Mouse (Mus musculus): ENCODE measurements around the gene Dmbx1. TPM values are rescaled to one million over a fixed set of nuclear protein-coding genes. Genes with fewer than 3 reads are reported as not detected.

Dmbx1 gene
- total and polyA plus RNA-seq, 3 experiments: not detected

DNA sequence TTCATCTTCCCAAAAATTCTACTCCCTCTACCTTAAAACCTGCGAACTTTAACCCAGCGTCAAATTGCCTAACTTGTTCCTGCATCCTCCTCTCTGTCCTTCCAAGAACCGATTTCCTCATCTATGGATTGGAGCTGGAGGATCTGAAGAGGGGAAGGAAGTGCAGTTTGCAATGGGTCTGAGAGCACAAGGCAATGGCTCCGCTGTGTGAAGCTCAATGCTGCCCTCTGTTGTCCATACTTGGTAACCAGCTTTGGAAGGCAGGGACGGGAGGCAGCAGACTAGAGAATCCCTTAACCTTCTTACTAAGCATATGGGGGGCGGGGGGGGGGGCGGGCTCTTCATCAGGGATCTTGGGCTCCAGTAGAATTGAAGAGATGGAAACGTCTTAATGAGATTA is 41.0 kb upstream of the Dmbx1 start:
- H3K79me2 ChIP-seq (replicated peaks; ENCODE audit: control insufficient read depth, insufficient read depth, low read length): no peaks in the 10 kb centered on the region
- DNase-seq: peak; percentile 41 to 53
- no peaks in the 10 kb centered on the region for H3K36me3 ChIP-seq (ENCODE audit: control insufficient read depth, insufficient read depth, low read length)
- peaks cover 3% of the 10 kb centered on the region; the same call in 1 of the 2 replicates for H3K27me3 ChIP-seq (ENCODE audit: control insufficient read depth, insufficient read depth, low read length)
- no peak overlapping the region for H3K9ac ChIP-seq (ENCODE audit: low read depth, low read length)
- no peak overlapping the region for H3K27ac ChIP-seq
- TF ChIP-seq CTCF (IDR thresholded peaks at IDR 0.05) (peak; percentile 79), POLR2A (IDR thresholded peaks at IDR 0.05; ENCODE audit: insufficient read depth, low read depth, low read length) (no peak), EP300 (IDR thresholded peaks at IDR 0.05; ENCODE audit: insufficient read depth, low read depth, low read length) (0 out of 2 replicates have a peak, but pooled peaks have one; percentile 57)
- no peaks in the 10 kb centered on the region for H3K4me1 ChIP-seq (ENCODE audit: control insufficient read depth, insufficient read depth, low read length)
- no peak overlapping the region for H3K4me3 ChIP-seq
- WGBS: 0% methylated on average over 8 of the region's 8 CpGs
- intact Hi-C loops (cut with DNase I): loop anchor here (1.0 to 2.0 kb wide), 2 partner anchors 77 to 250 kb away; no protein-coding TSS in a partner anchor

DNA sequence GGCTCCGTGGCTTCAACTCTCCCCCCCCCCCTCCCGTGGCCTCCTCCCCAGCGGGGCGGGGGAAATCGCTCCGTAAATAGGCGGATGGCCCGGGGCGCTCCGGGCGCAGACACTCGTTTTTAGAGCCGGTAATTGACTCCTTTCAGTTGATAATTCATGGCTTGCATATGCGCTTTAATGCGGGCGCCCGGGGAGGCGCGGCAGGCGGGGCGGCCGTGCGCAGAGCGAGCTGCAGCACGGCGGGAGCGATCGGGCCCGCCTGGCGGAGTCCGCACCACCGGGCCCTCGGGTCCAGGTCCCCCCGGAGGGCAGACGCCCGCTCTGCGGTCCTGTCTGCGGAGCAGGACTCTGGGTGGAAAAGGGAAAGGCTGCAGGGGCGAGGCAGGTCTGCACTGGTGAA is 39.7 kb upstream of the Dmbx1 start:
- Histone ChIP-seq H3K27me3 (ENCODE audit: control insufficient read depth, insufficient read depth, low read length) (peaks cover 3% of the 10 kb centered on the region; the same call in 1 of the 2 replicates), H3K4me1 (ENCODE audit: control insufficient read depth, insufficient read depth, low read length) (no peaks in the 10 kb centered on the region), H3K4me3 (no peak overlapping the region; the same call in 1 of the 2 replicates)

DNA sequence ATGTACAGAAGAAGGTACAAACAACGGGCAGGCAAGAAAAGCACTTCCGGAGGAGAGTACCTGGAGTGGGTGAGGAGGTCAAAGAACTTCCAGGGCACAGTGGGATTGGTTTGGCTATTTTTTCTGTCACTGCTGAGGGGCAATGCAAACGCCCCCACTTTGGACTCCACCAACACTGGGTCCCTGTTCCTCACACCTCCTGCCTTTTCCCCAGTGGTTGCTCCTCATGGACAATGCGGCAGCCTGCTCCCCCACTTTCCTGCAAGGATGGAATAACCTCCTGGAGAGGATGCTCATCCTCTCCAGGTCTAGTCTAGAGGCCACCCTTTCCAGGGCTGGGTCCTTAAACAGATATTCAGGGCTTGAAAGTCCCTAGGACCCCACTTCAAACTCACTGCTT is 39.2 kb upstream of the Dmbx1 start:
- H3K27me3 ChIP-seq (ENCODE audit: control insufficient read depth, insufficient read depth, low read length): peaks cover 3% of the 10 kb centered on the region; the same call in 1 of the 2 replicates
- H3K27ac ChIP-seq: no peak overlapping the region
- H3K36me3 ChIP-seq (ENCODE audit: control insufficient read depth, insufficient read depth, low read length): no peaks in the 10 kb centered on the region
- H3K4me1 ChIP-seq (ENCODE audit: control insufficient read depth, insufficient read depth, low read length): no peaks in the 10 kb centered on the region
- H3K79me2 ChIP-seq (replicated peaks; ENCODE audit: control insufficient read depth, insufficient read depth, low read length): no peaks in the 10 kb centered on the region
- H3K9ac ChIP-seq (ENCODE audit: low read depth, low read length): no peak overlapping the region
- intact Hi-C loops (cut with DNase I): no loop called here
- no peak overlapping the region for H3K4me3 ChIP-seq
- TF ChIP-seq CTCF (IDR thresholded peaks at IDR 0.05) (no peak), EP300 (IDR thresholded peaks at IDR 0.05; ENCODE audit: insufficient read depth, low read depth, low read length) (no peak), POLR2A (IDR thresholded peaks at IDR 0.05; ENCODE audit: insufficient read depth, low read depth, low read length) (no peak)
- no peak for DNase-seq
- WGBS: 43% methylated on average over 4 of the region's 4 CpGs

More for the DNA sequence above, 39.7 kb upstream of the Dmbx1 start:
- H3K36me3 ChIP-seq (ENCODE audit: control insufficient read depth, insufficient read depth, low read length): no peaks in the 10 kb centered on the region
- TF ChIP-seq POLR2A (IDR thresholded peaks at IDR 0.05; ENCODE audit: insufficient read depth, low read depth, low read length) (no peak), CTCF (IDR thresholded peaks at IDR 0.05) (no peak), EP300 (IDR thresholded peaks at IDR 0.05; ENCODE audit: insufficient read depth, low read depth, low read length) (no peak)
- intact Hi-C loops (cut with DNase I): no loop called here
- no peak overlapping the region for H3K9ac ChIP-seq (ENCODE audit: low read depth, low read length)
- WGBS: 2% methylated on average over 37 of the region's 39 CpGs
- no peak overlapping the region for H3K27ac ChIP-seq
- no peaks in the 10 kb centered on the region for H3K79me2 ChIP-seq (replicated peaks; ENCODE audit: control insufficient read depth, insufficient read depth, low read length)
- no peak for DNase-seq

DNA sequence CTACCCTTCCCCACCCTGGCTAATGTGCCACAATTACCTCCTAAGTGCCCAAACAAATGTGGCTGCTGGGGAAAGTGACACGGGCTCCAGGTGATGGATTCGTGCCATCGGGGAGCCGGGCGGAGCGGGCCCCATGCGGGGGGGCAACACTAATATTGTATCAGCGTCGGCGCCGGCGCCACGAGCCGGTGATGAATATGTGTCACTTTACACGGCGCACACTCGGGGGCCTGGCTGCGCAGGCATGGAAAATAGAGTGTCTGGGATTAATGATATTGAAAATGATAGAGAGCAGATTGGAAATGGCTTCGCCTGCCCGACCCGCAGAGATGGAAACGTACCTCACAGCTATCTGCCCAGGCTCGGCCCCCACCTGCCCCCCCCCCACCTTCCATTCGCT is 32.8 kb upstream of the Dmbx1 start:
- WGBS: 49% methylated on average over 24 of the region's 24 CpGs
- no peak for DNase-seq
- TF ChIP-seq EP300 (IDR thresholded peaks at IDR 0.05; ENCODE audit: insufficient read depth, low read depth, low read length) (no peak), POLR2A (IDR thresholded peaks at IDR 0.05; ENCODE audit: insufficient read depth, low read depth, low read length) (no peak), CTCF (IDR thresholded peaks at IDR 0.05) (no peak)
- H3K79me2 ChIP-seq (replicated peaks; ENCODE audit: control insufficient read depth, insufficient read depth, low read length): no peaks in the 10 kb centered on the region
- intact Hi-C loops (cut with DNase I): no loop called here
- H3K27me3 ChIP-seq (ENCODE audit: control insufficient read depth, insufficient read depth, low read length): no peaks in the 10 kb centered on the region; the same call in 1 of the 2 replicates
- no peak overlapping the region for H3K4me3 ChIP-seq
- H3K9ac ChIP-seq (ENCODE audit: low read depth, low read length): no peak overlapping the region
- no peaks in the 10 kb centered on the region for H3K4me1 ChIP-seq (ENCODE audit: control insufficient read depth, insufficient read depth, low read length)
- no peak overlapping the region for H3K27ac ChIP-seq
- H3K36me3 ChIP-seq (ENCODE audit: control insufficient read depth, insufficient read depth, low read length): no peaks in the 10 kb centered on the region

DNA sequence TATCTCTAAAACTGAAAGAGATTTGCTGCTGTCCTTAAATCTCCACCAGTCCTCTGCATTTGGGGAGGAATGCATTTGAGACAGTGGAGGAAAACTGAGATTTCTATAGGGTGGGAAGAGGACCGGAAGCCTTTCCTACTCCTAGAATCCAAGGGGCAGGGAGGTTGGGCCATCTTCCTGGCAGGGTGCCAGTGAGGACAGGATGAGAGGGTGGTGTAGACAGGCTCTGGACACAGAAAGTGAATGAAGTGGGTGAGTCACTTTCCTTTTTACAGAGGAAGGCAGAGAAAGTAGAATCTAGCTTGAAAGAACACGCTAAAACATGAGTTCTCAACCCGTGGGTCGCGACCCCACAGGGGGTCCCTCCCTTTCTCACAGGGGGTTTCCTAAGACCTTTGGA is 24.7 kb upstream of the Dmbx1 start:
- Histone ChIP-seq H3K36me3 (ENCODE audit: control insufficient read depth, insufficient read depth, low read length) (no peaks in the 10 kb centered on the region), H3K4me1 (ENCODE audit: control insufficient read depth, insufficient read depth, low read length) (no peaks in the 10 kb centered on the region), H3K27me3 (ENCODE audit: control insufficient read depth, insufficient read depth, low read length) (peaks cover 11% of the 10 kb centered on the region), H3K4me3 (no peak overlapping the region), H3K79me2 (replicated peaks; ENCODE audit: control insufficient read depth, insufficient read depth, low read length) (no peaks in the 10 kb centered on the region), H3K27ac (no peak overlapping the region), H3K9ac (ENCODE audit: low read depth, low read length) (no peak overlapping the region)
- 12% methylated on average over 5 of the region's 5 CpGs for WGBS
- TF ChIP-seq POLR2A (IDR thresholded peaks at IDR 0.05; ENCODE audit: insufficient read depth, low read depth, low read length): no peak
- TF ChIP-seq CTCF (IDR thresholded peaks at IDR 0.05): no peak
- TF ChIP-seq EP300 (IDR thresholded peaks at IDR 0.05; ENCODE audit: insufficient read depth, low read depth, low read length): no peak
- DNase-seq: no peak
- intact Hi-C loops (cut with DNase I): no loop called here

DNA sequence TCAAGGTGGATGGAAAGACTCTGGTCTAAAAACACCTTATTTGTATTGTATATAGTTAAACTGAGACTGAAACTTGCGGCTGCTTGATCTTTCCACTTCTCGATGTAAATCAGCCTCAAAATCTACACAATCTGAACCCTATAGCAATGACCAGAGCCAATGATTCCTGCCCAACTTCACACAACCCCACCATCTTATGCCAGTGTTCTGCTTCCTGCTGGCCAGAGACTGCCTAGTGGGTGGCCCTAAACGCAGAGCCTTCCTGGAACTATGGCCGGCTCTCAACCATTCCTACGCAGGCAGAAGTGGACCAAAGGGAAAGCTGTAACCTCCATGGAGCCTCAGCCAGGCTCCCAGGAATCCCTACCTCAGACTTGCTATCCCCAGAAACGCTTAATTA is 24.0 kb upstream of the Dmbx1 start:
- Histone ChIP-seq H3K36me3 (ENCODE audit: control insufficient read depth, insufficient read depth, low read length) (no peaks in the 10 kb centered on the region), H3K4me1 (ENCODE audit: control insufficient read depth, insufficient read depth, low read length) (no peaks in the 10 kb centered on the region), H3K4me3 (no peak overlapping the region), H3K27ac (no peak overlapping the region), H3K9ac (ENCODE audit: low read depth, low read length) (no peak overlapping the region), H3K27me3 (ENCODE audit: control insufficient read depth, insufficient read depth, low read length) (peaks cover 11% of the 10 kb centered on the region), H3K79me2 (replicated peaks; ENCODE audit: control insufficient read depth, insufficient read depth, low read length) (no peaks in the 10 kb centered on the region)
- intact Hi-C loops (cut with DNase I): no loop called here
- no peak for DNase-seq
- WGBS: 39% methylated on average over 6 of the region's 6 CpGs
- TF ChIP-seq EP300 (IDR thresholded peaks at IDR 0.05; ENCODE audit: insufficient read depth, low read depth, low read length) (no peak), POLR2A (IDR thresholded peaks at IDR 0.05; ENCODE audit: insufficient read depth, low read depth, low read length) (no peak), CTCF (IDR thresholded peaks at IDR 0.05) (no peak)

Measured in heart, adult 2 months (tissue).